Mouse (Mus musculus) E14TG2a.4 (cell line): ENCODE results near the gene Edem2.

Experiments used
- CTCF ChIP-seq: conservative IDR thresholded peaks from 2 replicates; pipeline ENCODE4 v1.5.1; 2014; ENCODE audit warnings: low read length
- NANOG ChIP-seq: IDR thresholded peaks from 2 replicates; pipeline ENCODE4 v1.6.1; 2014; ENCODE audit warnings: borderline replicate concordance, low read length, mixed read lengths
- POU5F1 ChIP-seq: IDR thresholded peaks from 2 replicates; pipeline ENCODE4 v1.6.1; 2014; ENCODE audit warnings: low read length, borderline replicate concordance

- TF ChIP-seq CTCF, result no peak
- TF ChIP-seq NANOG, result no peak
- no peak for TF ChIP-seq POU5F1
Measured at GRCm38 (mm10) chr2:155675118-155675517, 54.2 kb downstream of the Edem2 start.
